Mouse (Mus musculus): ENCODE measurements around the gene Metap1. TPM values are rescaled to one million over a fixed set of nuclear protein-coding genes. Genes with fewer than 3 reads are reported as not detected.

Gene Metap1
- polyA plus RNA-seq, 1 experiment, result not detected

- 86% methylated on average over 2 of the region's 2 CpGs for WGBS
- Histone ChIP-seq H3K27ac (ENCODE audit: insufficient read depth, low read depth, low read length) (no peak overlapping the region), H3K4me3 (ENCODE audit: insufficient read depth, low read depth, low read length) (no peak overlapping the region), H3K4me1 (ENCODE audit: control insufficient read depth, insufficient read depth, low read length) (no peaks in the 10 kb centered on the region)
- no peak for TF ChIP-seq CTCF (IDR thresholded peaks at IDR 0.05; ENCODE audit: insufficient read depth, low read depth, low read length)
- no peak for TF ChIP-seq POLR2A (IDR thresholded peaks at IDR 0.05; ENCODE audit: insufficient read depth, low read depth, low read length)
Measured at GRCm38 (mm10) chr3:138509581-138509980, 20.3 kb upstream of the Metap1 start.

- TF ChIP-seq CTCF (IDR thresholded peaks at IDR 0.05; ENCODE audit: insufficient read depth, low read depth, low read length) (no peak), POLR2A (IDR thresholded peaks at IDR 0.05; ENCODE audit: insufficient read depth, low read depth, low read length) (no peak)
- H3K27ac ChIP-seq (ENCODE audit: insufficient read depth, low read depth, low read length), result no peak overlapping the region
- H3K4me1 ChIP-seq (ENCODE audit: control insufficient read depth, insufficient read depth, low read length), result no peaks in the 10 kb centered on the region
- no peak overlapping the region for H3K4me3 ChIP-seq (ENCODE audit: insufficient read depth, low read depth, low read length)
- 53% methylated on average over 6 of the region's 6 CpGs for WGBS
Measured at GRCm38 (mm10) chr3:138506749-138507148, 17.4 kb upstream of the Metap1 start.

- no peak overlapping the region for H3K4me3 ChIP-seq (ENCODE audit: insufficient read depth, low read depth, low read length)
- 91% methylated on average over 11 of the region's 11 CpGs for WGBS
- H3K4me1 ChIP-seq (ENCODE audit: control insufficient read depth, insufficient read depth, low read length), result no peaks in the 10 kb centered on the region
- TF ChIP-seq CTCF (IDR thresholded peaks at IDR 0.05; ENCODE audit: insufficient read depth, low read depth, low read length) (no peak), POLR2A (IDR thresholded peaks at IDR 0.05; ENCODE audit: insufficient read depth, low read depth, low read length) (no peak)
- no peak overlapping the region for H3K27ac ChIP-seq (ENCODE audit: insufficient read depth, low read depth, low read length)
Measured at GRCm38 (mm10) chr3:138503754-138504153, 14.4 kb upstream of the Metap1 start.

GRCm38 (mm10) chr3:138499854-138500740 lies 10.8 kb upstream of the Metap1 start:
- 75% methylated on average over 15 of the region's 15 CpGs for WGBS
- no peak overlapping the region for H3K27ac ChIP-seq (ENCODE audit: insufficient read depth, low read depth, low read length)
- H3K4me1 ChIP-seq (ENCODE audit: control insufficient read depth, insufficient read depth, low read length), result no peaks in the 10 kb centered on the region
- no peak overlapping the region for H3K4me3 ChIP-seq (ENCODE audit: insufficient read depth, low read depth, low read length)
- no peak for TF ChIP-seq CTCF (IDR thresholded peaks at IDR 0.05; ENCODE audit: insufficient read depth, low read depth, low read length)
- TF ChIP-seq POLR2A (IDR thresholded peaks at IDR 0.05; ENCODE audit: insufficient read depth, low read depth, low read length), result no peak

- TF ChIP-seq POLR2A (IDR thresholded peaks at IDR 0.05; ENCODE audit: insufficient read depth, low read depth, low read length) (no peak), CTCF (IDR thresholded peaks at IDR 0.05; ENCODE audit: insufficient read depth, low read depth, low read length) (no peak)
- Histone ChIP-seq H3K27ac (ENCODE audit: insufficient read depth, low read depth, low read length) (no peak overlapping the region), H3K4me1 (ENCODE audit: control insufficient read depth, insufficient read depth, low read length) (no peaks in the 10 kb centered on the region), H3K4me3 (ENCODE audit: insufficient read depth, low read depth, low read length) (no peak overlapping the region)
- WGBS, result 81% methylated on average over 4 of the region's 4 CpGs
Measured at GRCm38 (mm10) chr3:138498731-138499130, 9.4 kb upstream of the Metap1 start.

GRCm38 (mm10) chr3:138495166-138496145 lies 6.1 kb upstream of the Metap1 start:
- Histone ChIP-seq H3K4me3 (ENCODE audit: insufficient read depth, low read depth, low read length) (no peak overlapping the region), H3K27ac (ENCODE audit: insufficient read depth, low read depth, low read length) (no peak overlapping the region), H3K4me1 (ENCODE audit: control insufficient read depth, insufficient read depth, low read length) (no peaks in the 10 kb centered on the region)
- 71% methylated on average over 11 of the region's 11 CpGs for WGBS
- TF ChIP-seq CTCF (IDR thresholded peaks at IDR 0.05; ENCODE audit: insufficient read depth, low read depth, low read length) (no peak), POLR2A (IDR thresholded peaks at IDR 0.05; ENCODE audit: insufficient read depth, low read depth, low read length) (no peak)

- Histone ChIP-seq H3K27ac (ENCODE audit: insufficient read depth, low read depth, low read length) (no peak overlapping the region), H3K4me1 (ENCODE audit: control insufficient read depth, insufficient read depth, low read length) (no peaks in the 10 kb centered on the region), H3K4me3 (ENCODE audit: insufficient read depth, low read depth, low read length) (no peak overlapping the region)
- WGBS, result 31% methylated on average over 1 of the region's 1 CpGs
- TF ChIP-seq CTCF (IDR thresholded peaks at IDR 0.05; ENCODE audit: insufficient read depth, low read depth, low read length), result no peak
- TF ChIP-seq POLR2A (IDR thresholded peaks at IDR 0.05; ENCODE audit: insufficient read depth, low read depth, low read length), result no peak
Measured at GRCm38 (mm10) chr3:138494565-138494964, 5.2 kb upstream of the Metap1 start.

- no peak overlapping the region for H3K4me3 ChIP-seq (ENCODE audit: insufficient read depth, low read depth, low read length)
- H3K27ac ChIP-seq (ENCODE audit: insufficient read depth, low read depth, low read length), result no peak overlapping the region
- H3K4me1 ChIP-seq (ENCODE audit: control insufficient read depth, insufficient read depth, low read length), result no peaks in the 10 kb centered on the region
- WGBS, result 66% methylated on average over 3 of the region's 3 CpGs
- TF ChIP-seq CTCF (IDR thresholded peaks at IDR 0.05; ENCODE audit: insufficient read depth, low read depth, low read length) (no peak), POLR2A (IDR thresholded peaks at IDR 0.05; ENCODE audit: insufficient read depth, low read depth, low read length) (no peak)
Measured at GRCm38 (mm10) chr3:138493668-138494067, 4.4 kb upstream of the Metap1 start.

GRCm38 (mm10) chr3:138490034-138490337 lies 671 bp upstream of the Metap1 start:
- WGBS, result 13% methylated on average over 6 of the region's 6 CpGs
- Histone ChIP-seq H3K27ac (ENCODE audit: insufficient read depth, low read depth, low read length) (no peak overlapping the region), H3K4me3 (ENCODE audit: insufficient read depth, low read depth, low read length) (no peak overlapping the region), H3K4me1 (ENCODE audit: control insufficient read depth, insufficient read depth, low read length) (no peaks in the 10 kb centered on the region)
- TF ChIP-seq CTCF (IDR thresholded peaks at IDR 0.05; ENCODE audit: insufficient read depth, low read depth, low read length), result no peak
- TF ChIP-seq POLR2A (IDR thresholded peaks at IDR 0.05; ENCODE audit: insufficient read depth, low read depth, low read length), result no peak
